Mouse (Mus musculus) MEL (cell line): ENCODE results near the gene Asah2.
A peak's percentile ranks its signal among the peaks of the same experiment; 100 is the strongest.

Experiments used
- CHD1 ChIP-seq: IDR thresholded peaks from 2 replicates; pipeline ENCODE4 v1.6.1; 2012; ENCODE audit warnings: low read depth, mild to moderate bottlenecking, inconsistent platforms, low read length, improper control_type of control experiment
- CTCF ChIP-seq, 3 experiments: IDR thresholded peaks in 2 of 3; conservative IDR thresholded peaks in 1 of 3; 2 replicates each; pipeline ENCODE4 v1.5.1; 2011 to 2012; ENCODE audit warnings: low read length in 3 of 3, low read depth in 2 of 3, mild to moderate bottlenecking in 2 of 3, improper control_type of control experiment in 1 of 3, inconsistent platforms in 1 of 3, mixed read lengths in 1 of 3, moderate library complexity in 1 of 3; ENCODE audit not compliant: control insufficient read depth in 1 of 3, insufficient read depth in 1 of 3, poor library complexity in 1 of 3, severe bottlenecking in 1 of 3
- E2F4 ChIP-seq: IDR thresholded peaks from 2 replicates; pipeline ENCODE4 v1.6.1; 2011; ENCODE audit warnings: low read depth, low read length, improper control_type of control experiment, borderline replicate concordance
- EP300 ChIP-seq, 2 experiments: IDR thresholded peaks; 2 replicates each; pipeline ENCODE4 v1.6.1; 2011; ENCODE audit warnings: improper control_type of control experiment in 2 of 2, low read length in 2 of 2, low read depth in 1 of 2, mild to moderate bottlenecking in 1 of 2
- GATA1 ChIP-seq: IDR thresholded peaks from 2 replicates; pipeline ENCODE4 v1.6.1; 2011; ENCODE audit warnings: low read depth, low read length, improper control_type of control experiment
- JUND ChIP-seq: IDR thresholded peaks from 2 replicates; pipeline ENCODE4 v1.6.1; 2011; ENCODE audit warnings: low read depth, mild to moderate bottlenecking, improper control_type of control experiment, low read length
- KAT2A ChIP-seq: conservative IDR thresholded peaks from 2 replicates; pipeline ENCODE4 v1.6.1; 2012; ENCODE audit warnings: low read depth, low read length, improper control_type of control experiment, inconsistent platforms
- MAFK ChIP-seq: IDR thresholded peaks from 2 replicates; pipeline ENCODE4 v1.6.1; 2011; ENCODE audit warnings: low read depth, mild to moderate bottlenecking, low read length, improper control_type of control experiment, borderline replicate concordance
- RAD21 ChIP-seq: IDR thresholded peaks from 2 replicates; pipeline ENCODE4 v1.6.1; 2011; ENCODE audit warnings: mild to moderate bottlenecking, low read depth, low read length, improper control_type of control experiment
- RCOR1 ChIP-seq: IDR thresholded peaks from 2 replicates; pipeline ENCODE4 v1.6.1; 2012; ENCODE audit warnings: low read depth, mild to moderate bottlenecking, inconsistent platforms, low read length, improper control_type of control experiment
- SIN3A ChIP-seq: IDR thresholded peaks from 2 replicates; pipeline ENCODE4 v1.6.1; 2012; ENCODE audit warnings: low read length, improper control_type of control experiment, inconsistent platforms
- USF1 ChIP-seq: IDR thresholded peaks from 2 replicates; pipeline ENCODE4 v1.6.1; 2014; ENCODE audit warnings: low read depth, mild to moderate bottlenecking, inconsistent platforms, low read length, improper control_type of control experiment, moderate library complexity
- ZNF384 ChIP-seq: IDR thresholded peaks from 2 replicates; pipeline ENCODE4 v1.6.1; 2012; ENCODE audit warnings: low read depth, mild to moderate bottlenecking, inconsistent platforms, low read length, improper control_type of control experiment

GRCm38 (mm10) chr19:32127180-32127850, 19.3 kb upstream of the Asah2 start:
- TF ChIP-seq EP300 (IDR thresholded peaks at IDR 0.05; ENCODE audit: low read depth in 1 of 2, low read length in 2 of 2): no peak
- peak; percentile 54 to 67 (median 67) for TF ChIP-seq CTCF (IDR thresholded peaks at IDR 0.05 in 2 of 3, conservative IDR thresholded peaks at IDR 0.05 in 1 of 3; ENCODE audit: control insufficient read depth in 1 of 3, insufficient read depth in 1 of 3, low read depth in 2 of 3, low read length in 3 of 3, poor library complexity in 1 of 3, severe bottlenecking in 1 of 3)
- no peak for TF ChIP-seq RCOR1
- TF ChIP-seq RAD21: peak; percentile 51
- TF ChIP-seq KAT2A: no peak
- no peak for TF ChIP-seq USF1
- no peak for TF ChIP-seq MAFK
- no peak for TF ChIP-seq GATA1
- TF ChIP-seq SIN3A: no peak
- no peak for TF ChIP-seq ZNF384
- no peak for TF ChIP-seq CHD1
- TF ChIP-seq JUND: no peak
- TF ChIP-seq E2F4: no peak
